Mouse (Mus musculus) megakaryocyte, embryonic 14.5 days (primary cell): ENCODE results near the gene Sgpl1.

ENCODE experiments used
- FLI1 ChIP-seq: IDR thresholded peaks from 2 replicates; pipeline ENCODE4 v1.6.1; 2012; ENCODE audit warnings: low read length, inconsistent platforms, mixed read lengths
- GATA1 ChIP-seq: IDR thresholded peaks from 3 replicates; pipeline ENCODE4 v1.6.1; 2012; ENCODE audit warnings: mixed read lengths, low read length, inconsistent platforms, borderline replicate concordance

DNA sequence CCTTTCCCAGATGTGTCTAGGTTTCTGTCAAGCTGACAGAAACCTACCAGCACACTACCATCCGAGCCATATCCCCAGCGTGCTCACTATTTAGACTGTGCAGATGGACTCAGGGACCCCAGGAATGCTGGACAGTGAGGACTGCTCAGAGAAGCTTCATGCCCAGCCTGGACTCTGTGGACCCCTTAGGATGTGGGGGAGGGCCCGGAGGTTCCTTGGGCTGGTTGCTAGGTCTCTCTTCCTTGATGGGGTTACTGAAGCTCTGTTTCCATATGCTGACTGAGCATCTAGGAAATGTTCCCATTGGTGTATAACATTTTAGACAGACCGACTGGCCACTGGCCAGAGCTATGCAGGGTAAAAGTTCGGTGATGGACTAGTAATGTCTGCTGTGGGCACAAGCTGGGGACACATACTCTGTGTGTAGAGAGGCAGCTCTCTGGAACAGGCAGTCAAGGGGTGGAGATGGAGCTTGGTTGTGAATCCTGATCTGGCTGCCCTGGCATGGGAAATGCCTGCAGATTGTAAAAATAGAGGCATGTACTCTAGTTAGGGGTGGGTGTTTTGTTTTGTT, 48.3 kb upstream of the Sgpl1 start:
- TF ChIP-seq GATA1 = no peak
- TF ChIP-seq FLI1 = no peak
